Mouse (Mus musculus): ENCODE measurements at regions not wholly inside any gene's neighbourhood (a gene's known extent, or its start where the extent isn't known, plus 50 kb on each side); places are given as distances from the start of the nearest gene placed in this dataset.

DNA sequence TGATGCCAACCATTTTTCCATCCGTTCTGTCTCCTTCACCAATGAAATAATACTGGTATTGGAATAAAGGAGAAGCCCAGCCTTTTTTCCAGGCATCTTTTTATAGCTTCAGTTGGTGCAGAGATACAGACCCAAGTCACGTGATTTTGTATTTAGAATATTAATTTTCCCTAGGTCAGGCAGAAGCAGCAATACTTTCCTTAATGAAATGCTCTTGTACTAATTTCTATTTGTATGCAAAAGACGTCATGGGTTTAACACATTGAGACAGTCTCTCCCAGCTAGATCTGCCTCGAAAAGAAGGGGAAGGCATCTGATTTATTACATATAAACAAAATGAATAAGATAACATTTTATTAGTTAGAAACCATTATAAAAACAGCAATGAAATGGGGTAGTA, 302.3 kb upstream of the Ldb2 start:
- no peak for TF ChIP-seq CTCF (IDR thresholded peaks at IDR 0.05; ENCODE audit: insufficient read depth, low read depth, low read length)
- TF ChIP-seq POLR2A (IDR thresholded peaks at IDR 0.05; ENCODE audit: insufficient read depth, low read depth, low read length): no peak

All from olfactory bulb, adult 2 months (tissue).